Mouse (Mus musculus) forebrain, embryonic 12.5 days (tissue): ENCODE results near the gene Rps6ka5. TPM values are rescaled to one million over a fixed set of nuclear protein-coding genes. Genes with fewer than 3 reads are reported as not detected.
A peak's percentile ranks its signal among the peaks of the same experiment; 100 is the strongest.

Experiments used
- ATAC-seq: fragments of 200-750 bp; cut with Nextera tagmentation; 2 replicates; pipeline ENCODE4 v1.8.0; 2017; ENCODE audit warnings: moderate TSS enrichment; ENCODE audit not compliant: low FRiP score
- H3K27ac ChIP-seq: fragments of 300-500 bp; sonication (generic); 2 replicates; pipeline ENCODE4 v1.5.1; 2016; ENCODE audit warnings: mild to moderate bottlenecking
- H3K27me3 ChIP-seq: fragments of 300-500 bp; sonication (generic); 2 replicates; pipeline ENCODE4 v1.6.1; 2016; ENCODE audit warnings: mild to moderate bottlenecking
- H3K36me3 ChIP-seq: fragments of 300-500 bp; sonication (generic); replicated peaks from 2 replicates; pipeline ENCODE4 v1.6.1; 2016; ENCODE audit warnings: mild to moderate bottlenecking
- H3K4me1 ChIP-seq: fragments of 300-500 bp; sonication (generic); 2 replicates; pipeline ENCODE4 v1.6.1; 2016
- H3K4me2 ChIP-seq: fragments of 300-500 bp; sonication (generic); 2 replicates; pipeline ENCODE4 v1.6.1; 2016; ENCODE audit warnings: mild to moderate bottlenecking, moderate library complexity
- H3K4me3 ChIP-seq: fragments of 300-500 bp; sonication (generic); replicated peaks from 2 replicates; pipeline ENCODE4 v1.5.1; 2016; ENCODE audit warnings: mild to moderate bottlenecking
- H3K9ac ChIP-seq: fragments of 300-500 bp; sonication (generic); 2 replicates; pipeline ENCODE4 v1.6.1; 2016; ENCODE audit warnings: mild to moderate bottlenecking
- H3K9me3 ChIP-seq: fragments of 300-500 bp; sonication (generic); 2 replicates; pipeline ENCODE4 v1.6.1; 2016
- WGBS: fragments of 180-500 bp; shearing (Covaris S2); methylation state at CpG from one replicate; pipeline ENCODE4 v1.1.7; 2016; 5-methylcytosine and 5-hydroxymethylcytosine counted together
- polyA plus RNA-seq: library from polyadenylated mRNA; unstranded; fragments of >200 nt; fragmentation: Nextera tagmentation; extraction: Ambion mirVana; gene quantifications from 2 replicates; pipeline ENCODE4 v1.2.1, GENCODE M21; 2016

The Rps6ka5 gene
- polyA plus RNA-seq, 1 experiment from 2014 or later = 6.5 TPM

GRCm38 (mm10) chr12:100742468-100742867 is 15.7 kb upstream of the Rps6ka5 start:
- H3K27ac ChIP-seq = no peak overlapping the region
- WGBS = 66% methylated on average over 2 of the region's 2 CpGs
- H3K4me3 ChIP-seq = no peak overlapping the region
- H3K4me1 ChIP-seq = no peaks in the 10 kb centered on the region
- H3K27me3 ChIP-seq = no peaks in the 10 kb centered on the region
- ATAC-seq = no peak
- H3K4me2 ChIP-seq = no peak overlapping the region
- no peaks in the 10 kb centered on the region for H3K9me3 ChIP-seq
- H3K36me3 ChIP-seq = no peaks in the 10 kb centered on the region
- H3K9ac ChIP-seq = no peak overlapping the region

GRCm38 (mm10) chr12:100740313-100740712 is 13.5 kb upstream of the Rps6ka5 start:
- Histone ChIP-seq H3K36me3 (no peaks in the 10 kb centered on the region), H3K9me3 (no peaks in the 10 kb centered on the region), H3K4me1 (no peaks in the 10 kb centered on the region), H3K4me3 (no peak overlapping the region), H3K4me2 (no peak overlapping the region), H3K27ac (no peak overlapping the region), H3K9ac (no peak overlapping the region), H3K27me3 (no peaks in the 10 kb centered on the region)
- no peak for ATAC-seq
- WGBS = 83% methylated on average over 5 of the region's 5 CpGs

- H3K4me3 ChIP-seq = no peak overlapping the region
- no peak overlapping the region for H3K4me2 ChIP-seq
- no peaks in the 10 kb centered on the region for H3K9me3 ChIP-seq
- WGBS = 65% methylated on average over 4 of the region's 4 CpGs
- H3K4me1 ChIP-seq = no peaks in the 10 kb centered on the region
- H3K27me3 ChIP-seq = no peaks in the 10 kb centered on the region
- no peak overlapping the region for H3K9ac ChIP-seq
- no peak for ATAC-seq
- H3K36me3 ChIP-seq = no peaks in the 10 kb centered on the region
- H3K27ac ChIP-seq = no peak overlapping the region
Observed at GRCm38 (mm10) chr12:100739011-100739570, 12.3 kb upstream of the Rps6ka5 start.

GRCm38 (mm10) chr12:100738498-100738897 is 11.7 kb upstream of the Rps6ka5 start:
- 55% methylated on average over 3 of the region's 3 CpGs for WGBS
- H3K27ac ChIP-seq = no peak overlapping the region

GRCm38 (mm10) chr12:100735581-100735980 is 8.8 kb upstream of the Rps6ka5 start:
- no peaks in the 10 kb centered on the region for H3K27me3 ChIP-seq
- H3K27ac ChIP-seq = no peak overlapping the region
- no peak overlapping the region for H3K9ac ChIP-seq
- no peaks in the 10 kb centered on the region for H3K9me3 ChIP-seq
- H3K4me3 ChIP-seq = no peak overlapping the region
- no peak for ATAC-seq
- H3K4me2 ChIP-seq = no peak overlapping the region
- H3K36me3 ChIP-seq = no peaks in the 10 kb centered on the region
- no peaks in the 10 kb centered on the region for H3K4me1 ChIP-seq
- 86% methylated on average over 2 of the region's 2 CpGs for WGBS

More at GRCm38 (mm10) chr12:100738498-100738897, 11.7 kb upstream of the Rps6ka5 start:
- no peaks in the 10 kb centered on the region for H3K27me3 ChIP-seq
- no peak overlapping the region for H3K4me2 ChIP-seq
- no peak for ATAC-seq
- no peaks in the 10 kb centered on the region for H3K9me3 ChIP-seq
- no peaks in the 10 kb centered on the region for H3K36me3 ChIP-seq
- H3K4me3 ChIP-seq = no peak overlapping the region
- H3K9ac ChIP-seq = no peak overlapping the region
- H3K4me1 ChIP-seq = no peaks in the 10 kb centered on the region

- H3K27ac ChIP-seq = no peak overlapping the region
- H3K36me3 ChIP-seq = no peaks in the 10 kb centered on the region
- no peaks in the 10 kb centered on the region for H3K27me3 ChIP-seq
- WGBS = 56% methylated on average over 5 of the region's 5 CpGs
- no peak for ATAC-seq
- H3K4me2 ChIP-seq = no peak overlapping the region
- no peaks in the 10 kb centered on the region for H3K4me1 ChIP-seq
- H3K9me3 ChIP-seq = no peaks in the 10 kb centered on the region
- H3K9ac ChIP-seq = no peak overlapping the region
- no peak overlapping the region for H3K4me3 ChIP-seq
Observed at GRCm38 (mm10) chr12:100735156-100735555, 8.4 kb upstream of the Rps6ka5 start.

GRCm38 (mm10) chr12:100728646-100729485 is 2.1 kb upstream of the Rps6ka5 start:
- Histone ChIP-seq H3K9me3 (no peaks in the 10 kb centered on the region), H3K4me2 (no peak overlapping the region), H3K9ac (no peak overlapping the region), H3K4me3 (no peak overlapping the region), H3K27ac (no peak overlapping the region), H3K36me3 (no peaks in the 10 kb centered on the region), H3K4me1 (peaks cover 8% of the 10 kb centered on the region), H3K27me3 (no peaks in the 10 kb centered on the region)
- 79% methylated on average over 14 of the region's 14 CpGs for WGBS
- no peak for ATAC-seq

- Histone ChIP-seq H3K27me3 (no peaks in the 10 kb centered on the region), H3K4me2 (no peak overlapping the region), H3K4me3 (no peak overlapping the region), H3K9me3 (no peaks in the 10 kb centered on the region), H3K27ac (no peak overlapping the region), H3K4me1 (peaks cover 17% of the 10 kb centered on the region), H3K36me3 (no peaks in the 10 kb centered on the region), H3K9ac (no peak overlapping the region)
- ATAC-seq = no peak
- 62% methylated on average over 7 of the region's 7 CpGs for WGBS
Observed at GRCm38 (mm10) chr12:100727891-100728290, 1.1 kb upstream of the Rps6ka5 start.

GRCm38 (mm10) chr12:100725458-100725786 is 1.4 kb downstream of the Rps6ka5 start:
- 7% methylated on average over 17 of the region's 17 CpGs for WGBS
- peak overlapping the region; percentile 67 for H3K4me3 ChIP-seq
- H3K9me3 ChIP-seq = no peaks in the 10 kb centered on the region
- H3K27ac ChIP-seq = no peak overlapping the region
- H3K4me1 ChIP-seq = peaks cover 17% of the 10 kb centered on the region
- no peaks in the 10 kb centered on the region for H3K36me3 ChIP-seq
- no peaks in the 10 kb centered on the region for H3K27me3 ChIP-seq
- ATAC-seq = no peak
- peak overlapping the region; percentile 82 for H3K4me2 ChIP-seq
- no peak overlapping the region for H3K9ac ChIP-seq

GRCm38 (mm10) chr12:100724606-100725457 is 2.0 kb downstream of the Rps6ka5 start:
- Histone ChIP-seq H3K4me3 (peak overlapping the region; percentile 67), H3K4me2 (peak overlapping the region; percentile 82), H3K9ac (peak overlapping the region; percentile 75), H3K4me1 (peaks cover 17% of the 10 kb centered on the region), H3K27ac (peak overlapping the region; percentile 95), H3K9me3 (no peaks in the 10 kb centered on the region), H3K27me3 (no peaks in the 10 kb centered on the region), H3K36me3 (no peaks in the 10 kb centered on the region)
- under 1% methylated on average over 82 of the region's 85 CpGs for WGBS
- peak; percentile 99 for ATAC-seq

- Histone ChIP-seq H3K36me3 (no peaks in the 10 kb centered on the region), H3K9me3 (no peaks in the 10 kb centered on the region), H3K4me2 (peak overlapping the region; percentile 82), H3K4me3 (peak overlapping the region; percentile 67), H3K9ac (peak overlapping the region; percentile 75), H3K27me3 (no peaks in the 10 kb centered on the region), H3K27ac (peak overlapping the region; percentile 95), H3K4me1 (peaks cover 17% of the 10 kb centered on the region)
- 4% methylated on average over 8 of the region's 8 CpGs for WGBS
- ATAC-seq = no peak; the same call in 1 of the 2 replicates
Observed at GRCm38 (mm10) chr12:100724182-100724581, 2.6 kb downstream of the Rps6ka5 start.

- Histone ChIP-seq H3K4me3 (no peak overlapping the region), H3K9me3 (no peaks in the 10 kb centered on the region), H3K27me3 (no peaks in the 10 kb centered on the region), H3K27ac (no peak overlapping the region), H3K4me1 (peaks cover 16% of the 10 kb centered on the region), H3K9ac (no peak overlapping the region), H3K36me3 (no peaks in the 10 kb centered on the region), H3K4me2 (no peak overlapping the region)
- no peak for ATAC-seq
- WGBS = 50% methylated on average over 3 of the region's 3 CpGs
Observed at GRCm38 (mm10) chr12:100720801-100721200, 6.0 kb downstream of the Rps6ka5 start.
